Mouse (Mus musculus): ENCODE results near the gene Tuba1c. TPM values are rescaled to one million over a fixed set of nuclear protein-coding genes. Genes with fewer than 3 reads are reported as not detected.
"Not testable (repeated sequence)": the region's sequence is repeated elsewhere in the genome, so short reads cannot be mapped to it uniquely, and the experiment has no call there.

Tuba1c gene
- polyA plus RNA-seq, 1 experiment from 2014 or later: 146 TPM

- Histone ChIP-seq H3K4me1 (ENCODE audit: control insufficient read depth in 2 of 2, insufficient read depth in 2 of 2, low read length in 2 of 2) (peaks cover 12 to 17% of the 10 kb centered on the region in 2 experiments), H3K9ac (ENCODE audit: low read length) (no peak overlapping the region), H3K27ac (replicated peaks in 1 of 2; ENCODE audit: control insufficient read depth in 1 of 2, insufficient read depth in 1 of 2, low read depth in 2 of 2, low read length in 2 of 2) (no peak overlapping the region), H3K9me3 (ENCODE audit: control insufficient read depth, low read length) (no peaks in the 10 kb centered on the region), H3K4me3 (ENCODE audit: control insufficient read depth in 1 of 2, insufficient read depth in 1 of 2, low read depth in 1 of 2, low read length in 2 of 2) (no peak overlapping the region), H3K36me3 (ENCODE audit: control insufficient read depth, insufficient read depth, low read length) (peaks cover 39% of the 10 kb centered on the region), H3K4me2 (ENCODE audit: low read length) (no peak overlapping the region), H3K27me3 (ENCODE audit: control insufficient read depth, insufficient read depth, low read length) (no peaks in the 10 kb centered on the region)
- WGBS: 83% methylated on average over 4 of the region's 4 CpGs
- no peak for ATAC-seq (ENCODE audit: insufficient number of reproducible peaks, insufficient read depth, low FRiP score, low read depth)
These were observed 9.6 kb downstream of the Tuba1c start for GRCm38 (mm10) chr15:99039306-99039705.

DNA sequence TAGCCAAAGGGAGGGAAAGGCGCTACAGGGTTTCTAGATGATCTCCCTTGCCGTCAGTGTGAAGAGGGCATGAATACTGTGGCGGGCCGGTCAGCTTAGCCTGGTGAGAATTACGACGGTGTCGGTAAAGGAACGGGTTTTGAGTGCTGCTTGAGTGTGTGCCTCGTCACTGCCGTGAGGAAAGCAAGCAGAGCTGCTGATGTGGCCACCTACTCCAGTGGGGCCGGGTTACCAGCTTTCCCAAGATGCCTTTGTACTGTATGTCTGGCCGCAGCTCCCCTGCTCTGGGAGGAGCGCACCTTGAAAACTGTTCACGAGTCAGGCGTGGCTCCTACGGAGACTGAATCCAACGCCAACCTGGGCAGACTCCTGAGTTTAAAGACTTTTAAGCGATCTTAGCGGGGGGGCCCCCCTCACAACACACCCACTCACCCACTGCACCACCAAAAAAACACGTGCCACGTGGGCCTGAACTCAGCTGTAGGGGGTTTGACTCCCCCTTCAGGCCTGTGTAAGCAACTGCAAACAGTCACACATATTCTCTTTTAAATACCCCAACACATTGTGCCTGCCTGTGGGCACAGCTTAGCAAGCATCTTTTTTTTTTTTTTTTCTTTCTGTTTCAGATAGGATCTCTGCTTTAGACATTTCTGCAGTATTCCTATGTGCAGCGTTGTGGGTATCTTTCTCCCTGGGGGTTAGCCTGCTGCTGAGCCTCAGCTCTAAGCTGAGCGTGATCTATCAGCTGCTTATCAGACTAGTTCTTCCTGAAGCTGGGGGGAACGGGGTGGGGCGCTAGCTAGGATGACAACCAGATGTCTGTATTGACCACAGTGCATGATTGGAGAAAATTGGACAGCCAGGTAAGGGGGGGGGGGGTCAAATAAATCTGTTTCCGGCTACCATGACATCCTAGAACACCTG is 10.6 kb downstream of the Tuba1c start:
- Histone ChIP-seq H3K27ac (replicated peaks in 1 of 2; ENCODE audit: control insufficient read depth in 1 of 2, insufficient read depth in 1 of 2, low read depth in 2 of 2, low read length in 2 of 2) (no peak overlapping the region), H3K4me1 (ENCODE audit: control insufficient read depth in 2 of 2, insufficient read depth in 2 of 2, low read length in 2 of 2) (peaks cover 16% of the 10 kb centered on the region in 2 experiments), H3K4me3 (ENCODE audit: control insufficient read depth in 1 of 2, insufficient read depth in 1 of 2, low read depth in 1 of 2, low read length in 2 of 2) (no peak overlapping the region), H3K4me2 (ENCODE audit: low read length) (no peak overlapping the region), H3K9ac (ENCODE audit: low read length) (no peak overlapping the region), H3K27me3 (ENCODE audit: control insufficient read depth, insufficient read depth, low read length) (no peaks in the 10 kb centered on the region), H3K36me3 (ENCODE audit: control insufficient read depth, insufficient read depth, low read length) (peaks cover 30% of the 10 kb centered on the region), H3K9me3 (ENCODE audit: control insufficient read depth, low read length) (no peaks in the 10 kb centered on the region)
- 46% methylated on average over 26 of the region's 26 CpGs for WGBS
- no peak for ATAC-seq (ENCODE audit: insufficient number of reproducible peaks, insufficient read depth, low FRiP score, low read depth)

GRCm38 (mm10) chr15:99040920-99041856 is 11.5 kb downstream of the Tuba1c start:
- 49% methylated on average over 21 of the region's 21 CpGs for whole genome bisulfite sequencing
- Histone ChIP-seq H3K4me2 (ENCODE audit: low read length) (no peak overlapping the region), H3K27ac (replicated peaks in 1 of 2; ENCODE audit: control insufficient read depth in 1 of 2, insufficient read depth in 1 of 2, low read depth in 2 of 2, low read length in 2 of 2) (no peak overlapping the region), H3K9me3 (ENCODE audit: control insufficient read depth, low read length) (no peaks in the 10 kb centered on the region), H3K36me3 (ENCODE audit: control insufficient read depth, insufficient read depth, low read length) (peaks cover 21% of the 10 kb centered on the region), H3K4me3 (ENCODE audit: control insufficient read depth in 1 of 2, insufficient read depth in 1 of 2, low read depth in 1 of 2, low read length in 2 of 2) (no peak overlapping the region), H3K9ac (ENCODE audit: low read length) (no peak overlapping the region), H3K4me1 (ENCODE audit: control insufficient read depth in 2 of 2, insufficient read depth in 2 of 2, low read length in 2 of 2) (peaks cover 7 to 15% of the 10 kb centered on the region in 2 experiments), H3K27me3 (ENCODE audit: control insufficient read depth, insufficient read depth, low read length) (no peaks in the 10 kb centered on the region)
- no peak for ATAC-seq (ENCODE audit: insufficient number of reproducible peaks, insufficient read depth, low FRiP score, low read depth)

DNA sequence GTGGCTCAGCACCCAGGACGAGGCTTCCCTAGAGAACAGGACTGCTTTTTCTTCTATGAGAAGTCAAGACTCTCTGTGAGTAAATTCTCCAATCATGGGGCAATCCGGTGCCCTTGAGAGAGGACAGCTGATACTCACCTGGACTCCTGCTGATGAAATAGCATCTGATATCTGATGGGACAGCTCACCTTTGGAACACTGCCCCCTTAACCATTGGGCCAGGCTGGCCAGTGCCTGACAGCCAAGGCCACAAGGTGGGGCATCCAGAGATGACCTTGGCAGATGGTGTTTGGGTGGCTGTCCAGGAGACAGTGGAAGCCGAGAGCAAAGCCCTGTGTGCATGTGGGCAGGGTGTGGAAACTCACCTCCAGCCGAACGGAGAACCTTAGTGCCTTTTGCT is 12.6 kb downstream of the Tuba1c start:
- Histone ChIP-seq H3K4me2 (ENCODE audit: low read length) (no peak overlapping the region), H3K27ac (replicated peaks in 1 of 2; ENCODE audit: control insufficient read depth in 1 of 2, insufficient read depth in 1 of 2, low read depth in 2 of 2, low read length in 2 of 2) (no peak overlapping the region), H3K9ac (ENCODE audit: low read length) (no peak overlapping the region), H3K9me3 (ENCODE audit: control insufficient read depth, low read length) (no peaks in the 10 kb centered on the region), H3K27me3 (ENCODE audit: control insufficient read depth, insufficient read depth, low read length) (no peaks in the 10 kb centered on the region), H3K36me3 (ENCODE audit: control insufficient read depth, insufficient read depth, low read length) (peaks cover 14% of the 10 kb centered on the region), H3K4me1 (ENCODE audit: control insufficient read depth in 2 of 2, insufficient read depth in 2 of 2, low read length in 2 of 2) (peaks cover 0 to 9% of the 10 kb centered on the region in 2 experiments; a peak in 2 of 4 replicates), H3K4me3 (ENCODE audit: control insufficient read depth in 1 of 2, insufficient read depth in 1 of 2, low read depth in 1 of 2, low read length in 2 of 2) (no peak overlapping the region)
- ATAC-seq (ENCODE audit: insufficient number of reproducible peaks, insufficient read depth, low FRiP score, low read depth): no peak
- WGBS: 78% methylated on average over 5 of the region's 5 CpGs

DNA sequence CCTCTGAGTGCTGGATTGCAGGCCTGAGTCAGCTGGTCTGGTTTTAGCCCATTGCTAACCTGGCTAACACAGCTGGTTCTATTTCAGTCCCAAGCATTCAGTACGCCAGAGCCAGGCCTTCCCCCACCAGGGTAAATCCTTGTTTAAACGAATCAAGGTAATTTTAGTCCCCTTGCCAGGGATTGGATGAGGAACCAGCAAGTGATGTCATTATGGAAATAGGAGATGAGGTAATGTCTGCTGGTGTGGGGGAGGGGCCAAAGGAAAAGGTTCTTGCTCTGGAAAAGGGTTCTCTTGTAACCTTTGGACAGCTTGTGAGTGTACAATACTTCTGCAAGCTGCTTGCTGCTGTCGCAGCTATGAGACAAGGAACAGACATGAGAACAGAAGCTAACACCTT is 15.2 kb downstream of the Tuba1c start:
- Histone ChIP-seq H3K4me2 (ENCODE audit: low read length) (no peak overlapping the region), H3K4me1 (ENCODE audit: control insufficient read depth in 2 of 2, insufficient read depth in 2 of 2, low read length in 2 of 2) (peaks cover 0 to 9% of the 10 kb centered on the region in 2 experiments; a peak in 2 of 4 replicates), H3K36me3 (ENCODE audit: control insufficient read depth, insufficient read depth, low read length) (no peaks in the 10 kb centered on the region), H3K9ac (ENCODE audit: low read length) (no peak overlapping the region), H3K4me3 (ENCODE audit: control insufficient read depth in 1 of 2, insufficient read depth in 1 of 2, low read depth in 1 of 2, low read length in 2 of 2) (no peak overlapping the region), H3K27ac (replicated peaks in 1 of 2; ENCODE audit: control insufficient read depth in 1 of 2, insufficient read depth in 1 of 2, low read depth in 2 of 2, low read length in 2 of 2) (peak overlapping the region in 1 of 2 experiments; percentile 17; a peak in 1 of 4 replicates), H3K9me3 (ENCODE audit: control insufficient read depth, low read length) (no peaks in the 10 kb centered on the region), H3K27me3 (ENCODE audit: control insufficient read depth, insufficient read depth, low read length) (no peaks in the 10 kb centered on the region)
- 40% methylated on average over 3 of the region's 3 CpGs for WGBS
- no peak for ATAC-seq (ENCODE audit: insufficient number of reproducible peaks, insufficient read depth, low FRiP score, low read depth)

GRCm38 (mm10) chr15:99045734-99046133 is 16.0 kb downstream of the Tuba1c start:
- WGBS: 84% methylated on average over 6 of the region's 6 CpGs
- not testable (repeated sequence) for H3K4me3 ChIP-seq (ENCODE audit: control insufficient read depth in 1 of 2, insufficient read depth in 1 of 2, low read depth in 1 of 2, low read length in 2 of 2); H3K9me3 ChIP-seq (ENCODE audit: control insufficient read depth, low read length); H3K27me3 ChIP-seq (ENCODE audit: control insufficient read depth, insufficient read depth, low read length); ATAC-seq (ENCODE audit: insufficient number of reproducible peaks, insufficient read depth, low FRiP score, low read depth); H3K36me3 ChIP-seq (ENCODE audit: control insufficient read depth, insufficient read depth, low read length); H3K4me1 ChIP-seq (ENCODE audit: control insufficient read depth in 2 of 2, insufficient read depth in 2 of 2, low read length in 2 of 2); H3K9ac ChIP-seq (ENCODE audit: low read length); H3K4me2 ChIP-seq (ENCODE audit: low read length); H3K27ac ChIP-seq (replicated peaks in 1 of 2; ENCODE audit: control insufficient read depth in 1 of 2, insufficient read depth in 1 of 2, low read depth in 2 of 2, low read length in 2 of 2)

GRCm38 (mm10) chr15:99049473-99050253 is 20.0 kb downstream of the Tuba1c start:
- Histone ChIP-seq H3K36me3 (ENCODE audit: control insufficient read depth, insufficient read depth, low read length) (no peaks in the 10 kb centered on the region), H3K9ac (ENCODE audit: low read length) (no peak overlapping the region), H3K27ac (replicated peaks in 1 of 2; ENCODE audit: control insufficient read depth in 1 of 2, insufficient read depth in 1 of 2, low read depth in 2 of 2, low read length in 2 of 2) (no peak overlapping the region), H3K4me2 (ENCODE audit: low read length) (no peak overlapping the region), H3K9me3 (ENCODE audit: control insufficient read depth, low read length) (no peaks in the 10 kb centered on the region), H3K4me3 (ENCODE audit: control insufficient read depth in 1 of 2, insufficient read depth in 1 of 2, low read depth in 1 of 2, low read length in 2 of 2) (no peak overlapping the region), H3K4me1 (ENCODE audit: control insufficient read depth in 2 of 2, insufficient read depth in 2 of 2, low read length in 2 of 2) (peaks cover under 1 to 6% of the 10 kb centered on the region in 2 experiments; a peak in 2 of 4 replicates), H3K27me3 (ENCODE audit: control insufficient read depth, insufficient read depth, low read length) (peaks cover 23% of the 10 kb centered on the region)
- ATAC-seq (ENCODE audit: insufficient number of reproducible peaks, insufficient read depth, low FRiP score, low read depth): no peak
- 30% methylated on average over 13 of the region's 13 CpGs for WGBS
